Mouse (Mus musculus): ENCODE data around the gene Phf1. TPM values are rescaled to one million over a fixed set of nuclear protein-coding genes. Genes with fewer than 3 reads are reported as not detected.

Phf1 gene
- polyA plus RNA-seq (2015; fragmentation: Nextera tagmentation; extraction: Ambion mirVana), result 7.6 and 8.7 TPM in 2 replicates

GRCm38 (mm10) chr17:26932839-26933398 is at the start of gene Phf1:
TSS of gene Phf1 (plus strand) at chr17:26933052.
- ATAC-seq (ENCODE audit: borderline replicate concordance, extremely low read depth, low FRiP score, low TSS enrichment), result peak; percentile 91
- WGBS, result under 1% methylated on average over 42 of the region's 43 CpGs
- Histone ChIP-seq H3K4me2 (peak within 1 kb of the TSS; percentile 86), H3K36me3 (peaks cover 41% of the 10 kb centered on the region), H3K27ac (peak within 1 kb of the TSS; percentile 89), H3K9ac (peak within 1 kb of the TSS; percentile 62), H3K4me1 (peaks cover 23% of the 10 kb centered on the region), H3K27me3 (no peaks in the 10 kb centered on the region), H3K4me3 (peak within 1 kb of the TSS; percentile 57), H3K9me3 (no peaks in the 10 kb centered on the region)

- Histone ChIP-seq H3K36me3 (no peaks in the 10 kb centered on the region), H3K27ac (no peak overlapping the region), H3K4me2 (no peak overlapping the region), H3K9ac (no peak overlapping the region), H3K4me3 (no peak overlapping the region), H3K27me3 (0 out of 2 replicates have a peak, but pooled peaks cover 8% of the 10 kb centered on the region), H3K9me3 (no peaks in the 10 kb centered on the region), H3K4me1 (peaks cover 17% of the 10 kb centered on the region)
- WGBS, result 68% methylated on average over 6 of the region's 6 CpGs
- ATAC-seq (ENCODE audit: borderline replicate concordance, extremely low read depth, low FRiP score, low TSS enrichment), result no peak
Measured at GRCm38 (mm10) chr17:26883585-26883984, 49.3 kb upstream of the Phf1 start.

GRCm38 (mm10) chr17:26884995-26885926 is 47.6 kb upstream of the Phf1 start:
- peak overlapping the region; percentile 74 for H3K4me2 ChIP-seq
- H3K27ac ChIP-seq, result peak overlapping the region; percentile 44; the same call in 1 of the 2 replicates
- 17% methylated on average over 25 of the region's 25 CpGs for WGBS
- H3K36me3 ChIP-seq, result no peaks in the 10 kb centered on the region
- peaks cover 17% of the 10 kb centered on the region for H3K4me1 ChIP-seq
- H3K27me3 ChIP-seq, result 0 out of 2 replicates have a peak, but pooled peaks cover 8% of the 10 kb centered on the region
- H3K9me3 ChIP-seq, result no peaks in the 10 kb centered on the region
- ATAC-seq (ENCODE audit: borderline replicate concordance, extremely low read depth, low FRiP score, low TSS enrichment), result peak; percentile 82; the same call in 1 of the 2 replicates
- peak overlapping the region; percentile 40 for H3K4me3 ChIP-seq
- peak overlapping the region; percentile 28 for H3K9ac ChIP-seq

- Histone ChIP-seq H3K36me3 (no peaks in the 10 kb centered on the region), H3K27me3 (0 out of 2 replicates have a peak, but pooled peaks cover 8% of the 10 kb centered on the region), H3K9me3 (no peaks in the 10 kb centered on the region), H3K4me2 (peak overlapping the region; percentile 74), H3K9ac (peak overlapping the region; percentile 38), H3K4me1 (peaks cover 17% of the 10 kb centered on the region), H3K27ac (no peak overlapping the region), H3K4me3 (peak overlapping the region; percentile 40)
- WGBS, result 8% methylated on average over 30 of the region's 30 CpGs
- peak; percentile 80 for ATAC-seq (ENCODE audit: borderline replicate concordance, extremely low read depth, low FRiP score, low TSS enrichment)
Measured at GRCm38 (mm10) chr17:26886047-26886749, 46.7 kb upstream of the Phf1 start.

GRCm38 (mm10) chr17:26887926-26888325 is 44.9 kb upstream of the Phf1 start:
- no peak for ATAC-seq (ENCODE audit: borderline replicate concordance, extremely low read depth, low FRiP score, low TSS enrichment)
- no peak overlapping the region for H3K4me3 ChIP-seq
- peaks cover 13% of the 10 kb centered on the region; the same call in 1 of the 2 replicates for H3K27me3 ChIP-seq
- no peak overlapping the region for H3K27ac ChIP-seq
- H3K4me2 ChIP-seq, result no peak overlapping the region
- H3K9me3 ChIP-seq, result no peaks in the 10 kb centered on the region
- peaks cover 25% of the 10 kb centered on the region for H3K4me1 ChIP-seq
- WGBS, result 9% methylated on average over 3 of the region's 3 CpGs
- no peaks in the 10 kb centered on the region for H3K36me3 ChIP-seq
- no peak overlapping the region for H3K9ac ChIP-seq

GRCm38 (mm10) chr17:26892635-26893375 is 40.0 kb upstream of the Phf1 start:
- Histone ChIP-seq H3K27ac (peak overlapping the region; percentile 35; the same call in 1 of the 2 replicates), H3K9me3 (no peaks in the 10 kb centered on the region), H3K4me3 (peak overlapping the region; percentile 20; the same call in 1 of the 2 replicates), H3K9ac (peak overlapping the region; percentile 21; the same call in 1 of the 2 replicates), H3K4me1 (0 out of 2 replicates have a peak, but pooled peaks cover 10% of the 10 kb centered on the region), H3K36me3 (no peaks in the 10 kb centered on the region), H3K27me3 (peaks cover 5% of the 10 kb centered on the region; the same call in 1 of the 2 replicates), H3K4me2 (peak overlapping the region; percentile 43)
- WGBS, result 29% methylated on average over 16 of the region's 16 CpGs
- no peak for ATAC-seq (ENCODE audit: borderline replicate concordance, extremely low read depth, low FRiP score, low TSS enrichment)

- Histone ChIP-seq H3K9ac (no peak overlapping the region), H3K36me3 (no peaks in the 10 kb centered on the region), H3K4me1 (0 out of 2 replicates have a peak, but pooled peaks cover 10% of the 10 kb centered on the region), H3K27me3 (peaks cover 4% of the 10 kb centered on the region; the same call in 1 of the 2 replicates), H3K4me3 (no peak overlapping the region), H3K4me2 (no peak overlapping the region; the same call in 1 of the 2 replicates), H3K9me3 (no peaks in the 10 kb centered on the region), H3K27ac (peak overlapping the region; percentile 12; the same call in 1 of the 2 replicates)
- WGBS, result 63% methylated on average over 6 of the region's 6 CpGs
- no peak for ATAC-seq (ENCODE audit: borderline replicate concordance, extremely low read depth, low FRiP score, low TSS enrichment)
Measured at GRCm38 (mm10) chr17:26893492-26893891, 39.4 kb upstream of the Phf1 start.

GRCm38 (mm10) chr17:26894342-26894741 is 38.5 kb upstream of the Phf1 start:
- H3K9ac ChIP-seq, result no peak overlapping the region

GRCm38 (mm10) chr17:26895578-26895977 is 37.3 kb upstream of the Phf1 start:
- no peaks in the 10 kb centered on the region for H3K36me3 ChIP-seq
- H3K27me3 ChIP-seq, result peaks cover 4% of the 10 kb centered on the region; the same call in 1 of the 2 replicates
- 16% methylated on average over 10 of the region's 10 CpGs for WGBS
- H3K9ac ChIP-seq, result no peak overlapping the region
- no peak overlapping the region for H3K27ac ChIP-seq
- peak; percentile 31; the same call in 1 of the 2 replicates for ATAC-seq (ENCODE audit: borderline replicate concordance, extremely low read depth, low FRiP score, low TSS enrichment)
- H3K9me3 ChIP-seq, result no peaks in the 10 kb centered on the region
- H3K4me1 ChIP-seq, result 0 out of 2 replicates have a peak, but pooled peaks cover 10% of the 10 kb centered on the region
- no peak overlapping the region for H3K4me2 ChIP-seq
- H3K4me3 ChIP-seq, result no peak overlapping the region

More at GRCm38 (mm10) chr17:26894342-26894741, 38.5 kb upstream of the Phf1 start:
- Histone ChIP-seq H3K27me3 (peaks cover 4% of the 10 kb centered on the region; the same call in 1 of the 2 replicates), H3K4me3 (no peak overlapping the region), H3K4me1 (0 out of 2 replicates have a peak, but pooled peaks cover 10% of the 10 kb centered on the region), H3K36me3 (no peaks in the 10 kb centered on the region), H3K27ac (no peak overlapping the region), H3K4me2 (no peak overlapping the region), H3K9me3 (no peaks in the 10 kb centered on the region)
- WGBS, result 72% methylated on average over 6 of the region's 6 CpGs
- no peak for ATAC-seq (ENCODE audit: borderline replicate concordance, extremely low read depth, low FRiP score, low TSS enrichment)

GRCm38 (mm10) chr17:26900916-26901315 is 31.9 kb upstream of the Phf1 start:
- Histone ChIP-seq H3K27ac (no peak overlapping the region), H3K9me3 (no peaks in the 10 kb centered on the region), H3K27me3 (no peaks in the 10 kb centered on the region), H3K4me3 (no peak overlapping the region), H3K9ac (no peak overlapping the region), H3K36me3 (no peaks in the 10 kb centered on the region), H3K4me2 (no peak overlapping the region), H3K4me1 (no peaks in the 10 kb centered on the region)
- WGBS, result 73% methylated on average over 6 of the region's 6 CpGs
- ATAC-seq (ENCODE audit: borderline replicate concordance, extremely low read depth, low FRiP score, low TSS enrichment), result no peak

Measured in lung, embryonic 15.5 days (tissue).